Mouse (Mus musculus): ENCODE measurements around the gene Dok5.

- TF ChIP-seq USF1 (IDR thresholded peaks at IDR 0.05; ENCODE audit: low read depth) (no peak), POLR2A (IDR thresholded peaks at IDR 0.05; ENCODE audit: insufficient read length, low read depth) (no peak), POLR2AphosphoS2 (IDR thresholded peaks at IDR 0.05; ENCODE audit: insufficient read length, low read depth) (no peak), MAX (IDR thresholded peaks at IDR 0.05; ENCODE audit: low read depth) (no peak), TCF12 (IDR thresholded peaks at IDR 0.05; ENCODE audit: insufficient read depth, poor library complexity, severe bottlenecking) (no peak), SRF (IDR thresholded peaks at IDR 0.05; ENCODE audit: control insufficient read depth, insufficient read length, low read depth) (no peak), MYOG (IDR thresholded peaks at IDR 0.05; ENCODE audit: control insufficient read depth in 1 of 3, insufficient read depth in 1 of 3, insufficient read length in 2 of 3, low read depth in 2 of 3) (no peak), CEBPB (IDR thresholded peaks at IDR 0.05; ENCODE audit: insufficient read depth, poor library complexity, severe bottlenecking) (no peak), MYOD1 (IDR thresholded peaks at IDR 0.05; ENCODE audit: control insufficient read depth in 1 of 3, insufficient read length in 2 of 3, low read depth in 2 of 3) (no peak), E2F4 (IDR thresholded peaks at IDR 0.05; ENCODE audit: insufficient read depth) (no peak)
Measured at GRCm38 (mm10) chr2:170730781-170731180, 826 bp upstream of the Dok5 start.
